Comparison of ENCODE assay signal across 10 mouse cellular contexts in the genomic region with DNA sequence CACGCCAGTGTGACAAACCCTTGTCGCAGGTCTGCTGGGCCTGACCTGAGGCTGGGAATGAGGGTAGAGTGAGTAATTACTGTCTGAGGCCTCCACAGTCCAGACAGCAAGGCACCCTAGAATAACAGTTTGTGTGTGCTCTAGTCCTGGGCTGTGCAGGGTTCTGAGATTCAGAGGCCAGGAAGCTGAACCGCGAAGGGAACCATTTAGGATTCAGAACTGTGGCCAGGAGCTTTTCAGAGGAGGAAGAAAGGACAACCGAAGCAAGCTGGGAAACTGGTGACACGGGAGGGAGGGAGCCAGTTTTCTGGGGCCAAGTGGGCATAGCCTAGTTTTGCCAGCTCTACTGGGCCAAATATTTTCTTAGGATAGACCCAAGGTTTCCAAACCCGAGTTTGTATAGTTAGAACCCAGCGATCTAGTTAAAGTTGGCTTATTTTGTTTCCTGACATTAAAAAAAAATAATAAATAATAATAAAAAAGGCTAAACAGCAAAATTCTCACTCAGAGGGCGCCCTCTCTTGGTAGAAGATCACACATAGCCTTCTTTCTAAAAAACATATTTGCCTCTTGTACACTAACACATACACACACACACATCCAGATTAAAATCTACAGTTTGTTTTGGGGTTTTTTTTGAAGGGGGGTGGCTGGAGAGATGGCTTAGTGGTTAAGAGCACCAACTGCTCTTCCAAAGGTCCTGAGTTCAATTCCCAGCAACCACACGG. TPM values are rescaled to one million over a fixed set of nuclear protein-coding genes. Genes with fewer than 3 reads are reported as not detected.
A peak's percentile ranks its signal among the peaks of the same experiment; 100 is the strongest.
DNase-seq lines count a peak whose midpoint lies in the region; ATAC-seq and TF ChIP-seq lines count a peak whose summit lies in the region.
"Had no signal": no experiment of that assay in that cellular context is flagged by ENCODE, and none has a peak within 500 bp of the region (broad histone marks: within the 10 kb centered on the region; RNA-seq: fewer than 3 reads in every experiment).

No protein-coding gene starts in this region.

- peak; percentile 55 for TF ChIP-seq CTCF in gastrocnemius, adult 2 months (IDR thresholded peaks at IDR 0.05)
- 0 out of 2 replicates have a peak, but pooled peaks have one; percentile 14 for TF ChIP-seq CTCF in liver, adult 2 months (IDR thresholded peaks at IDR 0.05; ENCODE audit: low read depth, low read length)
- no peak for TF ChIP-seq CTCF in liver, postnatal 0 days (IDR thresholded peaks at IDR 0.05; ENCODE audit: low read depth)

- H3K27me3 ChIP-seq in liver, adult 2 months (ENCODE audit: control insufficient read depth, insufficient read depth, low read length): no peaks in the 10 kb centered on the region; the same call in 1 of the 2 replicates
- no peaks in the 10 kb centered on the region for H3K27me3 ChIP-seq in liver, postnatal 0 days (ENCODE audit: insufficient read depth, low read length)
- H3K27me3 ChIP-seq: hindbrain, embryonic 12.5 days; midbrain, embryonic 12.5 days had no signal

- no peaks in the 10 kb centered on the region for H3K36me3 ChIP-seq in liver, adult 2 months (ENCODE audit: control insufficient read depth, insufficient read depth, low read length)
- H3K36me3 ChIP-seq in liver, postnatal 0 days (replicated peaks; ENCODE audit: insufficient read depth, low read length): no peaks in the 10 kb centered on the region
- H3K36me3 ChIP-seq: hindbrain, embryonic 12.5 days; midbrain, embryonic 12.5 days had no signal

- no peak for TF ChIP-seq POLR2A in liver, adult 2 months (IDR thresholded peaks at IDR 0.05; ENCODE audit: extremely low read depth, insufficient read depth, low read length)

- no peak overlapping the region for H3K4me2 ChIP-seq in liver, postnatal 0 days (ENCODE audit: low read depth, low read length)
- H3K4me2 ChIP-seq: hindbrain, embryonic 12.5 days; midbrain, embryonic 12.5 days had no signal

- DNase-seq in gastrocnemius, adult 2 months: no peak
- no peak for DNase-seq in gastrocnemius, postnatal 14 days
- DNase-seq in liver, adult 2 months (ENCODE audit: extremely low read depth, low read depth, low spot score): no peak
- DNase-seq in liver, postnatal 0 days: no peak
- DNase-seq in MN1 (ENCODE audit: low spot score): peak; percentile 23
- peak; percentile 15 for DNase-seq in layer of hippocampus, adult 9-11 months
- DNase-seq in thymus, postnatal 4 days: no peak
- no peak for DNase-seq in urinary bladder, adult 18-20 months (ENCODE audit: low spot score in 2 of 2)

- H3K4me3 ChIP-seq in gastrocnemius, adult 2 months: no peak overlapping the region
- no peak overlapping the region for H3K4me3 ChIP-seq in liver, adult 2 months (ENCODE audit: insufficient read depth, low read depth, low read length)
- H3K4me3 ChIP-seq in liver, postnatal 0 days (ENCODE audit: low read depth, low read length): no peak overlapping the region
- H3K4me3 ChIP-seq: hindbrain, embryonic 12.5 days; midbrain, embryonic 12.5 days had no signal

- no peaks in the 10 kb centered on the region for H3K79me2 ChIP-seq in liver, adult 2 months (ENCODE audit: control insufficient read depth, insufficient read depth, low read length)

- no peaks in the 10 kb centered on the region for H3K9me3 ChIP-seq in liver, postnatal 0 days (ENCODE audit: low read length)
- H3K9me3 ChIP-seq: hindbrain, embryonic 12.5 days; midbrain, embryonic 12.5 days had no signal

- ATAC-seq in liver, postnatal 0 days: no peak

- no peak overlapping the region for H3K9ac ChIP-seq in liver, adult 2 months (ENCODE audit: low read depth, low read length)
- no peak overlapping the region for H3K9ac ChIP-seq in liver, postnatal 0 days (replicated peaks)
- H3K9ac ChIP-seq: hindbrain, embryonic 12.5 days; midbrain, embryonic 12.5 days had no signal

- no peaks in the 10 kb centered on the region for H3K4me1 ChIP-seq in liver, adult 2 months (ENCODE audit: control insufficient read depth, insufficient read depth, low read length)
- no peaks in the 10 kb centered on the region for H3K4me1 ChIP-seq in liver, postnatal 0 days (ENCODE audit: insufficient read depth)
- H3K4me1 ChIP-seq: hindbrain, embryonic 12.5 days; midbrain, embryonic 12.5 days had no signal

- no peak for TF ChIP-seq EP300 in liver, postnatal 0 days (IDR thresholded peaks at IDR 0.05; ENCODE audit: low read depth)

- intact Hi-C loops in gastrocnemius, adult 2 months (cut with DNase I): loop anchor here (1.0 to 5.0 kb wide), 3 partner anchors 71 to 149 kb away; no protein-coding TSS in a partner anchor
- intact Hi-C loops in gastrocnemius, postnatal 14 days (cut with DNase I; ENCODE audit: low total_unique reads): loop anchor here (5.0 kb wide), 1 partner anchor 131 kb away; no protein-coding TSS in a partner anchor

- WGBS in liver, adult 2 months: 87% methylated on average over 10 of the region's 10 CpGs
- 77% methylated on average over 10 of the region's 10 CpGs for WGBS in liver, postnatal 0 days (ENCODE audit: insufficient replicate concordance)

- peak overlapping the region; percentile 73 for H3K27ac ChIP-seq in gastrocnemius, adult 2 months
- no peak overlapping the region for H3K27ac ChIP-seq in liver, adult 2 months (replicated peaks; ENCODE audit: insufficient read depth, low read depth, low read length)
- H3K27ac ChIP-seq in liver, postnatal 0 days (ENCODE audit: low read depth): no peak overlapping the region
- H3K27ac ChIP-seq: hindbrain, embryonic 12.5 days; midbrain, embryonic 12.5 days had no signal

RNA-seq across cellular contexts. Expression of gene Gm45716, which starts 19.0 kb away (rescaled TPM):
- 1 to 10 TPM; 1.2 to 2.7 TPM for total RNA-seq in gastrocnemius, adult 2 months (2021)
- total RNA-seq in gastrocnemius, postnatal 14 days (2021): 1 to 10 TPM; 1.9 to 2.4 TPM
- total RNA-seq in liver, adult 2 months (2014; rRNA removed): 3.6 and 4.9 TPM in 2 replicates
- polyA plus RNA-seq in liver, adult 2 months (2012; rRNA removed): 1.9 and 2.5 TPM in 2 replicates
- 48.7 and 56.5 TPM in 2 replicates for polyA plus RNA-seq in liver, postnatal 0 days (2015; fragmentation: Nextera tagmentation; extraction: Ambion mirVana)

Comparison
In these comparisons a context has a peak if more than half of its experiments do, and no peak if none do; other contexts are left out.
1. DNase-seq: peak in MN1 (single experiment) and layer of hippocampus, adult 9-11 months (single experiment); none in gastrocnemius, adult 2 months (single experiment), gastrocnemius, postnatal 14 days (single experiment), liver, adult 2 months (single experiment), liver, postnatal 0 days (single experiment), thymus, postnatal 4 days (single experiment) and urinary bladder, adult 18-20 months (0 of 2).